Mouse (Mus musculus) lung, embryonic 15.5 days (tissue): ENCODE measurements around the gene Ndufa12. TPM values are rescaled to one million over a fixed set of nuclear protein-coding genes. Genes with fewer than 3 reads are reported as not detected.
A peak's percentile ranks its signal among the peaks of the same experiment; 100 is the strongest.

ENCODE experiments used
- ATAC-seq: fragments of 200-750 bp; cut with Nextera tagmentation; 2 replicates; pipeline ENCODE4 v1.8.0; 2017; ENCODE audit warnings: moderate number of reproducible peaks, borderline replicate concordance; ENCODE audit not compliant: low FRiP score, low TSS enrichment; ENCODE audit errors: extremely low read depth
- H3K27ac ChIP-seq: fragments of 300-500 bp; sonication (generic); 2 replicates; pipeline ENCODE4 v1.5.1; 2015; ENCODE audit warnings: moderate library complexity, mild to moderate bottlenecking, inconsistent platforms
- H3K27me3 ChIP-seq: fragments of 300-500 bp; sonication (generic); 2 replicates; pipeline ENCODE4 v1.6.1; 2015; ENCODE audit warnings: inconsistent platforms
- H3K36me3 ChIP-seq: fragments of 300-500 bp; sonication (generic); 2 replicates; pipeline ENCODE4 v1.6.1; 2015; ENCODE audit warnings: inconsistent platforms
- H3K4me1 ChIP-seq: fragments of 300-500 bp; sonication (generic); 2 replicates; pipeline ENCODE4 v1.6.1; 2015; ENCODE audit warnings: inconsistent platforms
- H3K4me2 ChIP-seq: fragments of 300-500 bp; sonication (generic); 2 replicates; pipeline ENCODE4 v1.6.1; 2015; ENCODE audit warnings: inconsistent platforms, mild to moderate bottlenecking, moderate library complexity
- H3K4me3 ChIP-seq: fragments of 300-500 bp; sonication (generic); 2 replicates; pipeline ENCODE4 v1.5.1; 2015; ENCODE audit warnings: mild to moderate bottlenecking, inconsistent platforms
- H3K9ac ChIP-seq: fragments of 300-500 bp; sonication (generic); 2 replicates; pipeline ENCODE4 v1.6.1; 2015; ENCODE audit warnings: inconsistent platforms
- H3K9me3 ChIP-seq: fragments of 300-500 bp; sonication (generic); 2 replicates; pipeline ENCODE4 v1.6.1; 2016; ENCODE audit warnings: inconsistent platforms
- WGBS: fragments of 180-500 bp; shearing (Covaris S2); methylation state at CpG from one replicate; pipeline ENCODE4 v1.1.7; 2015; 5-methylcytosine and 5-hydroxymethylcytosine counted together
- polyA plus RNA-seq: library from polyadenylated mRNA; unstranded; fragments of >200 nt; fragmentation: Nextera tagmentation; extraction: Ambion mirVana; gene quantifications from 2 replicates; pipeline ENCODE4 v1.2.1, GENCODE M21; 2015

Ndufa12 gene
- polyA plus RNA-seq, 1 experiment from 2014 or later = 294 TPM

DNA sequence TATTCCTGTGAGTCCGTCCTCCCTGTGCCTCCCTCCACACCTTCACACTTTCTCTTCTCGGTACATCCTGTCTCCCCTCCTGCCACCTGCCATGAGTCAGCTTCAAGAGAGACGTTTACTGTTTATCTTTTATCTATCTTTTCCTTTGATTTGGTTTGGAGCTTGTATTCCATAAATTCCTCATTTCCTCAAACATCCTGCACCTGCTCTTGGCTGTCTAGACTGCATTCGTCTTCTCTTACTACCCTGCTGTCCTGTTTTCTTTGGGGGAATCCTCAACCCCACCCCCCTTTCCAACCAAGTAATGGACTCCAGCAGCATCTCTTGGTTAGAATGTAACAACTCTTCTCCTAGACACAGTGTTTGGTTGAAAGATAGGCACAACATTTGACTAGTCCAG lies 36.7 kb downstream of the Ndufa12 start:
- no peak overlapping the region for H3K4me3 ChIP-seq
- H3K36me3 ChIP-seq = no peaks in the 10 kb centered on the region
- no peak overlapping the region for H3K9ac ChIP-seq
- no peak for ATAC-seq
- no peaks in the 10 kb centered on the region for H3K9me3 ChIP-seq
- no peaks in the 10 kb centered on the region for H3K4me1 ChIP-seq
- H3K4me2 ChIP-seq = no peak overlapping the region
- 16% methylated on average over 4 of the region's 4 CpGs for WGBS
- no peaks in the 10 kb centered on the region for H3K27me3 ChIP-seq
- H3K27ac ChIP-seq = no peak overlapping the region

DNA sequence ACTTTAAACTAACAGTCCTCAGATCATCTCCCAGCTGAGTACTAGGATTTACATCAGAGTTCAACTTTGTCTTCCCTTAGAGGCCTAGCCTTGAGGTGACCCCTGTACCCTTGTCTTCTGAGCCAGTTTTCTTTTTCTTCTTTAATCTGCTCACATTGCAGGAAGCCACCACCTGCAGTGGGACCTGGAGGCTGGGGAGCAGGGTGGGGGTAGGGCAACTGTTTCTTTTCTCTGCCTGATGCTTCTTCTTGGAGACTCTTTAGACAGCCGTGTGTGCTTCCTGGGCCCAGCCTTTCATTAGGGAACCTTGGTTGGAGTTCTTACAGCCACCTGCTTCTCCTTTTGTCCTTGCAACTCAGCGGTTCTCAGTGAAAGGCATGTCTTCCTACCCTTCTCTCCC lies 42.8 kb downstream of the Ndufa12 start:
- H3K9ac ChIP-seq = no peak overlapping the region
- no peaks in the 10 kb centered on the region for H3K36me3 ChIP-seq
- no peak overlapping the region for H3K4me2 ChIP-seq
- H3K9me3 ChIP-seq = no peaks in the 10 kb centered on the region
- no peak overlapping the region for H3K4me3 ChIP-seq
- no peak overlapping the region for H3K27ac ChIP-seq
- ATAC-seq = no peak
- 63% methylated on average over 2 of the region's 2 CpGs for WGBS
- H3K4me1 ChIP-seq = no peaks in the 10 kb centered on the region
- no peaks in the 10 kb centered on the region for H3K27me3 ChIP-seq

DNA sequence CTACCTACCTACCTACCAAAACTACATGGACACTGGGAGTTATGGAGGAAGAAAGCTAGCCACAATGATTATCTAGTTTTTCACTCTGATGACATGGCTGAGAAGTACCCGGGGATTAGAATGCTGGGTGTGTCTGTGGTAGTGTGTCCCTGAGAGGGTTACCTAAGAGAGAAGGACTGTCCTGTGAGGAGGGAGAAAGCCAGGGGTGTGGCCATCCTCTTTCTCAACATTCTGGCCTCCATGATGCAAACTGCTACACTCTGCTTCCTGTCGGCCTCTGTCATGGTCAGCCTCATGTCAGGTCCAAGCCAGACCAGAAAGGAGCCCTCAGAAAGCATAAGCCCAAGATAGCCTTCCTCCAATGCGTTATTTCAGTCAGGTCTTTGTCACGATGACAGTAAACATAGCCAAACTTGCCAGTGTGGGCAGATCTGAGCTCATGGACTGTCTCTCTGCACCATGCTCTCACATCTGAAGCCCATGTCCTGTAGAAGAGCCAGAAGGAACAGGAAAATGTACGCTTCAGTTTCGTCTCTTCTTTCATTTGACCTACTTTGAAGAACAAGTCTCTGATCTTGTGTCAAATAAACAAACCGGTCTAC lies 49.3 kb downstream of the Ndufa12 start:
- peaks cover 7% of the 10 kb centered on the region; the same call in 1 of the 2 replicates for H3K4me1 ChIP-seq
- no peaks in the 10 kb centered on the region for H3K27me3 ChIP-seq
- H3K36me3 ChIP-seq = no peaks in the 10 kb centered on the region
- ATAC-seq = no peak
- no peak overlapping the region for H3K9ac ChIP-seq
- H3K27ac ChIP-seq = no peak overlapping the region
- no peaks in the 10 kb centered on the region for H3K9me3 ChIP-seq
- H3K4me2 ChIP-seq = no peak overlapping the region
- H3K4me3 ChIP-seq = no peak overlapping the region
- whole genome bisulfite sequencing = 63% methylated on average over 7 of the region's 7 CpGs

- Histone ChIP-seq H3K36me3 (no peaks in the 10 kb centered on the region), H3K27me3 (no peaks in the 10 kb centered on the region), H3K4me3 (no peak overlapping the region), H3K9ac (no peak overlapping the region), H3K9me3 (no peaks in the 10 kb centered on the region), H3K4me1 (peaks cover 7% of the 10 kb centered on the region; the same call in 1 of the 2 replicates), H3K27ac (no peak overlapping the region), H3K4me2 (peak overlapping the region; percentile 31)
- peak; percentile 46; the same call in 1 of the 2 replicates for ATAC-seq
- WGBS = 30% methylated on average over 22 of the region's 22 CpGs
These were observed 51.3 kb downstream of the Ndufa12 start for GRCm38 (mm10) chr10:94249575-94250456.

DNA sequence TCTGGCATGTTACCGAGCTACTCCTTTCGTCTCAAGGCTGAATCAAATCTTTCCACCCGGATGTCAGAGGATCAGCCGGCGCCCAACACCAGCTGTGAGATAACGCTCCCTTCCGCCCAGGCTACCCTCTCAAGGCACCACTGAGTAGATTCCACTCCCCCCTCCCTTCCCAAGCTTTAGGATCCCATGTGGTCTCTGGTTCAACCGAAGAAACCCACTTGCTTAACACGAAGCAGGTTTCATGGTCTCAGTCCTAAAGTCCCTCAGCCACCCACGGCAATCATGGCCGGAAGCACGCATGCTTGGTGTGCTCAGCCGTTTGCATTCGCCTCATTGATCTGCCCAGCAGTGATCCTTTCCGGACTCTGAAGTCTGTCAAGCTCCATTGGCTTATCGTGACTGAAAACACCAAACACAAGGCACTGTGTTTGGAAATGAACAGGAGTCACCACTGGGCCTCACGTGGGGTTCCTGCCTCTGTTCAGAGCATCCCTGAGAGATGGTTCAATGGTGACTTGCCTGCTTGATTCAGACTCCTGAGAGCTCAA lies 54.8 kb downstream of the Ndufa12 start:
- H3K9me3 ChIP-seq = no peaks in the 10 kb centered on the region
- no peaks in the 10 kb centered on the region for H3K36me3 ChIP-seq
- WGBS = 49% methylated on average over 17 of the region's 17 CpGs
- H3K27me3 ChIP-seq = no peaks in the 10 kb centered on the region
- peaks cover 7% of the 10 kb centered on the region; the same call in 1 of the 2 replicates for H3K4me1 ChIP-seq
- no peak for ATAC-seq
- no peak overlapping the region for H3K4me2 ChIP-seq
- H3K27ac ChIP-seq = no peak overlapping the region
- H3K9ac ChIP-seq = no peak overlapping the region
- no peak overlapping the region for H3K4me3 ChIP-seq

DNA sequence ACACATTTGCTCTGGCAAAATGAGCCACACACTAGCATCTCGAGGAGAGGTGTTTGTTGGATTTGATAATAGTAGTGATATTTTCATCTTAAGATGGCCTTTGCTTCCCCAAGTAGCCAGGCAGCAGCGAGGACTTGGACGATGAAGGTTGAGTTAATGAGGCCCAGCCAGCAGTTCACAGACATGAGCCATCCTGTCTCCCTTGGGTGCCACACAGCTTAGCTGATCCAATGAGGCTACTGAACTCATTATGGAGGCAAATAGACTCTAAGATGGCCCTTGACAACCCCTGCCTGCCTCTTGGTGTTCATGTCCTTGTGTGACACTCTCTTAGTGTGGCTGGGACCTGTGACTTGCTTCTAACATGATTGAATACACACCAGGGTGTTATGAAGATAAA lies 56.2 kb downstream of the Ndufa12 start:
- Histone ChIP-seq H3K36me3 (no peaks in the 10 kb centered on the region), H3K9me3 (no peaks in the 10 kb centered on the region), H3K4me3 (no peak overlapping the region), H3K27ac (no peak overlapping the region), H3K4me2 (no peak overlapping the region), H3K4me1 (peaks cover 3% of the 10 kb centered on the region; the same call in 1 of the 2 replicates), H3K27me3 (no peaks in the 10 kb centered on the region), H3K9ac (no peak overlapping the region)
- ATAC-seq = no peak
- WGBS = 39% methylated on average over 3 of the region's 3 CpGs

DNA sequence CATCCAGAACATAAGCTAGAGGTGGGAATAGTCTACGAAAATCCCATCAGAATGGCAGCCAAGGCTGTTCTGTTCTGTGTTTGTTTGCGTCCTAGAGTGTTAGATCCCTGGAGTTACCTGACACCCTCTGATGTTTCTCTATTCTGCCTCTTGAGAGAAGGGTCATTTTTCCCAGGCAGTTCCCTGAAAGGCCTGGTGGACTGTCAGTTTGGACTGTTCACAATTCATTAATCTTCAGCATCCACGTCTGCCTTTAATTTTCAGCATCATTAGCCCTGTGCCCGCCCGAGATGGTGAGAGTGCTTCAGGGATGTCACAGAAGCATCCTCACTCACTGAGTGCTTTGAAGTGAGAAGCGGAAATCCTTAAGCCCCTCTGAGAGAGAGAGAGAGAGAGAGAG lies 57.2 kb downstream of the Ndufa12 start:
- WGBS = 31% methylated on average over 6 of the region's 6 CpGs
- no peaks in the 10 kb centered on the region for H3K4me1 ChIP-seq
- H3K9ac ChIP-seq = no peak overlapping the region
- no peaks in the 10 kb centered on the region for H3K36me3 ChIP-seq
- no peak overlapping the region for H3K4me2 ChIP-seq
- no peaks in the 10 kb centered on the region for H3K9me3 ChIP-seq
- ATAC-seq = no peak
- no peaks in the 10 kb centered on the region for H3K27me3 ChIP-seq
- no peak overlapping the region for H3K27ac ChIP-seq
- no peak overlapping the region for H3K4me3 ChIP-seq

DNA sequence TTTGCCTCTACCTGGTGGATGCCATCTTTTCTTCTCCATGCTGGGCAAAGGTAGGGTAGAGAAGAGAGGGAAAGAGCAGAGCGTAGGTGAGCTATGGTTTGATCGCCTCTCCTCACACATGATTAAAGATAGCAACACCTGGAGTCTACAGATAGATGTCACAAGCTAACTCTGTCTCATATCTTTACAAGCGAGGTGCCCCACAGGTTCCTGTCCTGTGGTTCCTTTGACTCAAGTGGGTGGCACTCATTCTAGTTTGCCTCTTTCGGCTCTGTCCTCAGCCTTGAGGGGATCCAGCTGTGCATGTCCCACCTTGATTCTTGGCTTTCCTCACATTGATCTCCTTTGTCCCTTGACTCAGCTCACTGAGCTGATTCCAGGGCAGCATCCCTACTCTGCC lies 58.0 kb downstream of the Ndufa12 start:
- H3K36me3 ChIP-seq = no peaks in the 10 kb centered on the region
- H3K9me3 ChIP-seq = no peaks in the 10 kb centered on the region
- H3K4me3 ChIP-seq = no peak overlapping the region
- H3K9ac ChIP-seq = no peak overlapping the region
- ATAC-seq = no peak
- no peak overlapping the region for H3K4me2 ChIP-seq
- no peaks in the 10 kb centered on the region for H3K4me1 ChIP-seq
- H3K27me3 ChIP-seq = no peaks in the 10 kb centered on the region
- H3K27ac ChIP-seq = no peak overlapping the region
- 88% methylated on average over 4 of the region's 4 CpGs for WGBS

- no peaks in the 10 kb centered on the region for H3K9me3 ChIP-seq
- no peak for ATAC-seq
- 76% methylated on average over 1 of the region's 1 CpGs for WGBS
These were observed 62.0 kb downstream of the Ndufa12 start for GRCm38 (mm10) chr10:94260544-94260943.

DNA sequence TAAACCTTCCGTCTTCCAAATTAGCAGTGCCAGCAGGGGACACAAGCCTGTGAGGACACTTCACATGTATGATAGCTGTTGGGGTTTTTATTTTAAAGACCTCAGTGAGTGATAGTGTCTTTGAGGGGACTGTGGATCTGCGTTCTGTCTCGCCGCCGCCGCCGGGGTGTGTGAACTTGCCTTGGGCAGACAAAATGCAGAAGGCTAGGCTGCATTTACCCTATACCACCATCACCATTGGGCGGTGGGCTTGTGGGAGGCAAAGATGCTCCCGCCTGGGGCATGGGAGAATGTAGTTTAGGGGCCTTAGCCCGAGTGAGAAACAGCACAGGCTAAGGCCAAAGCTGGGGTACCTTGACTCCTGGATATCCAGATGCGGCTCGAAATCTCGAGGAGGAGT lies 64.1 kb downstream of the Ndufa12 start:
- 84% methylated on average over 13 of the region's 13 CpGs for WGBS
- H3K27me3 ChIP-seq = no peaks in the 10 kb centered on the region
- no peak overlapping the region for H3K9ac ChIP-seq
- ATAC-seq = no peak
- H3K4me1 ChIP-seq = no peaks in the 10 kb centered on the region
- no peak overlapping the region for H3K4me3 ChIP-seq
- no peaks in the 10 kb centered on the region for H3K9me3 ChIP-seq
- no peaks in the 10 kb centered on the region for H3K36me3 ChIP-seq
- no peak overlapping the region for H3K27ac ChIP-seq
- H3K4me2 ChIP-seq = no peak overlapping the region

More at GRCm38 (mm10) chr10:94260544-94260943, 62.0 kb downstream of the Ndufa12 start:
- H3K27me3 ChIP-seq = no peaks in the 10 kb centered on the region
- H3K36me3 ChIP-seq = no peaks in the 10 kb centered on the region
- no peak overlapping the region for H3K4me3 ChIP-seq
- H3K27ac ChIP-seq = no peak overlapping the region
- no peaks in the 10 kb centered on the region for H3K4me1 ChIP-seq
- no peak overlapping the region for H3K9ac ChIP-seq
- no peak overlapping the region for H3K4me2 ChIP-seq

GRCm38 (mm10) chr10:94263211-94263610 lies 64.7 kb downstream of the Ndufa12 start:
- Histone ChIP-seq H3K9me3 (no peaks in the 10 kb centered on the region), H3K4me1 (no peaks in the 10 kb centered on the region), H3K27ac (no peak overlapping the region), H3K9ac (no peak overlapping the region), H3K27me3 (no peaks in the 10 kb centered on the region), H3K4me3 (no peak overlapping the region), H3K4me2 (no peak overlapping the region), H3K36me3 (no peaks in the 10 kb centered on the region)
- 73% methylated on average over 3 of the region's 3 CpGs for WGBS
- no peak for ATAC-seq
